16 mouse cellular contexts compared by ENCODE assay signal in the genomic region with DNA sequence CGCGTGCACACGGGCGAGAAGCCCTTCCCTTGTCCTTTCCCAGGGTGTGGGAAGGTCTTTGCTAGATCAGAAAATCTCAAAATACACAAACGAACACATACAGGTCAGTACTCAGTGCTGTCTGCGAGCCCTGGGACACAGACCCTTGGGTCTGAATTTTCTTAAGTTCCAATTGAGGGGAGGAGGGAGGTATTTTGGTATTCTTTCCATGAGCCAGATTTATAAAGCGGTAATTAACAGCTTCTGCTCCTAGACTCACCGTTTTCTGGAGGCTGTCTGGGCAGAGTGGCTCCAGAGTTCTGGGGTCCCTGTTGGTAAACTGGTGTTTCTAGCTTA. TPM values are rescaled to one million over a fixed set of nuclear protein-coding genes. Genes with fewer than 3 reads are reported as not detected.
DNase-seq lines count a peak whose midpoint lies in the region; ATAC-seq and TF ChIP-seq lines count a peak whose summit lies in the region.
"Had no signal": no experiment of that assay in that cellular context is flagged by ENCODE, and none has a peak within 500 bp of the region (broad histone marks: within the 10 kb centered on the region; RNA-seq: fewer than 3 reads in every experiment).

No protein-coding gene starts in this region.

- H3K9ac ChIP-seq in forebrain, embryonic 13.5 days = peak overlapping the region; percentile 69
- H3K9ac ChIP-seq in hindbrain, embryonic 16.5 days (ENCODE audit: low read depth, low read length) = peak overlapping the region; percentile 63
- H3K9ac ChIP-seq in neural tube, embryonic 13.5 days = peak overlapping the region; percentile 82
- H3K9ac ChIP-seq: liver, embryonic 13.5 days had no signal

- peak overlapping the region; percentile 69 for H3K4me2 ChIP-seq in forebrain, embryonic 13.5 days
- H3K4me2 ChIP-seq in hindbrain, embryonic 16.5 days (ENCODE audit: low read length) = peak overlapping the region; percentile 71
- H3K4me2 ChIP-seq in neural tube, embryonic 13.5 days = peak overlapping the region; percentile 75
- H3K4me2 ChIP-seq: liver, embryonic 13.5 days had no signal

- H3K9me3 ChIP-seq in forebrain, embryonic 13.5 days (replicated peaks) = no peaks in the 10 kb centered on the region
- no peaks in the 10 kb centered on the region for H3K9me3 ChIP-seq in hindbrain, embryonic 16.5 days (ENCODE audit: control insufficient read depth, low read length)
- H3K9me3 ChIP-seq in neural tube, embryonic 13.5 days = no peaks in the 10 kb centered on the region
- H3K9me3 ChIP-seq: liver, embryonic 13.5 days had no signal

- no peaks in the 10 kb centered on the region for H3K36me3 ChIP-seq in forebrain, embryonic 13.5 days (ENCODE audit: poor library complexity, severe bottlenecking)
- no peaks in the 10 kb centered on the region for H3K36me3 ChIP-seq in hindbrain, embryonic 16.5 days (ENCODE audit: control insufficient read depth, insufficient read depth, low read length)
- H3K36me3 ChIP-seq in neural tube, embryonic 13.5 days = no peaks in the 10 kb centered on the region
- H3K36me3 ChIP-seq: liver, embryonic 13.5 days had no signal

- 3% methylated on average over 8 of the region's 8 CpGs for WGBS in cerebellum, adult 2 months
- WGBS in forebrain, embryonic 13.5 days = 5% methylated on average over 8 of the region's 8 CpGs
- WGBS in hindbrain, embryonic 16.5 days = 3% methylated on average over 8 of the region's 8 CpGs
- 0% methylated on average over 8 of the region's 8 CpGs for WGBS in neural tube, embryonic 13.5 days

- no peak for TF ChIP-seq POLR2A in cerebellum, adult 2 months (IDR thresholded peaks at IDR 0.05; ENCODE audit: borderline replicate concordance, insufficient read depth, low read length)

- no peaks in the 10 kb centered on the region for H3K27me3 ChIP-seq in cerebellum, adult 2 months (ENCODE audit: control insufficient read depth, insufficient read depth, low read length)
- peaks cover 94% of the 10 kb centered on the region for H3K27me3 ChIP-seq in forebrain, embryonic 13.5 days
- H3K27me3 ChIP-seq in hindbrain, embryonic 16.5 days (replicated peaks; ENCODE audit: control insufficient read depth, insufficient read depth, low read length) = peaks cover 12% of the 10 kb centered on the region
- H3K27me3 ChIP-seq in neural tube, embryonic 13.5 days = peaks cover 86% of the 10 kb centered on the region

- no peak for DNase-seq in cerebellum, adult 2 months
- no peak for DNase-seq in cerebellum, adult 9-11 months
- DNase-seq in heart, adult 18-20 months = no peak
- DNase-seq in right cerebral cortex, postnatal 4 days = no peak
- DNase-seq in heart, adult 8-10 months (ENCODE audit: low spot score) = no peak
- DNase-seq: adrenal gland, adult 8-10 months; heart, postnatal 10 days; kidney, adult 2 months; liver, embryonic 13.5 days; lung, postnatal 14 days; spleen, adult 18-20 months had no signal

- H3K4me3 ChIP-seq in cerebellum, adult 2 months (replicated peaks; ENCODE audit: insufficient read depth, low read depth, low read length) = peak overlapping the region; percentile 83
- H3K4me3 ChIP-seq in forebrain, embryonic 13.5 days = peak overlapping the region; percentile 50
- H3K4me3 ChIP-seq in hindbrain, embryonic 16.5 days (ENCODE audit: low read length) = peak overlapping the region; percentile 34
- H3K4me3 ChIP-seq in neural tube, embryonic 13.5 days = peak overlapping the region; percentile 51
- H3K4me3 ChIP-seq: liver, embryonic 13.5 days had no signal

- no peak for ATAC-seq in forebrain, embryonic 13.5 days
- ATAC-seq in hindbrain, embryonic 16.5 days = no peak
- no peak for ATAC-seq in neural tube, embryonic 13.5 days (ENCODE audit: low read depth)
- ATAC-seq: Patski had no signal

- H3K27ac ChIP-seq in cerebellum, adult 2 months (ENCODE audit: insufficient read depth, low read length) = peak overlapping the region; percentile 94
- H3K27ac ChIP-seq in forebrain, embryonic 13.5 days = peak overlapping the region; percentile 94
- peak overlapping the region; percentile 86 for H3K27ac ChIP-seq in hindbrain, embryonic 16.5 days (ENCODE audit: low read depth, low read length)
- peak overlapping the region; percentile 98 for H3K27ac ChIP-seq in neural tube, embryonic 13.5 days (replicated peaks)
- H3K27ac ChIP-seq: liver, embryonic 13.5 days had no signal

- peaks cover 15% of the 10 kb centered on the region for H3K4me1 ChIP-seq in cerebellum, adult 2 months (ENCODE audit: control insufficient read depth, insufficient read depth, low read length)
- H3K4me1 ChIP-seq in forebrain, embryonic 13.5 days = peaks cover 33% of the 10 kb centered on the region
- peaks cover 6% of the 10 kb centered on the region for H3K4me1 ChIP-seq in hindbrain, embryonic 16.5 days (ENCODE audit: control insufficient read depth, insufficient read depth, low read depth, low read length)
- peaks cover 38% of the 10 kb centered on the region for H3K4me1 ChIP-seq in neural tube, embryonic 13.5 days (replicated peaks)
- H3K4me1 ChIP-seq: liver, embryonic 13.5 days had no signal

- TF ChIP-seq CTCF in cerebellum, adult 2 months (IDR thresholded peaks at IDR 0.05; ENCODE audit: borderline replicate concordance, insufficient read depth, low read depth, low read length) = no peak

RNA-seq across cellular contexts. Expression of gene Zic1, which starts 13.7 kb away (rescaled TPM):
- polyA plus RNA-seq in cerebellum, adult 2 months (2012; rRNA removed) = 1,121 and 1,289 TPM in 2 replicates
- 10.8 and 15.1 TPM in 2 replicates for polyA plus RNA-seq in forebrain, embryonic 13.5 days (2015; fragmentation: Nextera tagmentation; extraction: Ambion mirVana)
- polyA plus RNA-seq in hindbrain, embryonic 16.5 days (2015; fragmentation: Nextera tagmentation; extraction: Ambion mirVana) = 11.4 and 14.6 TPM in 2 replicates
- polyA plus RNA-seq in neural tube, embryonic 13.5 days (2015; fragmentation: Nextera tagmentation; extraction: Ambion mirVana) = 16.5 and 19.9 TPM in 2 replicates
- not detected for total RNA-seq in heart, adult 18-20 months (2021)
- total RNA-seq in heart, adult 8-10 months (2022) = under 1 TPM in 1 of 4 experiments, not detected in 3; 0.06 TPM
- polyA plus RNA-seq: kidney, adult 2 months; large intestine, adult 2 months; Patski had no signal

RNA-seq across cellular contexts. Expression of gene Zic4, which starts 17.1 kb away (rescaled TPM):
- 37.4 and 45.3 TPM in 2 replicates for polyA plus RNA-seq in cerebellum, adult 2 months (2012; rRNA removed)
- polyA plus RNA-seq in forebrain, embryonic 13.5 days (2015; fragmentation: Nextera tagmentation; extraction: Ambion mirVana) = 48.4 and 62.0 TPM in 2 replicates
- 62.4 and 67.4 TPM in 2 replicates for polyA plus RNA-seq in hindbrain, embryonic 16.5 days (2015; fragmentation: Nextera tagmentation; extraction: Ambion mirVana)
- polyA plus RNA-seq in neural tube, embryonic 13.5 days (2015; fragmentation: Nextera tagmentation; extraction: Ambion mirVana) = 43.0 and 51.6 TPM in 2 replicates
- total RNA-seq in heart, adult 18-20 months (2021) = not detected
- total RNA-seq in heart, adult 8-10 months (2022) = not detected
- total RNA-seq: adrenal gland, adult 8-10 months; heart, postnatal 10 days had no signal
- polyA plus RNA-seq: kidney, adult 2 months; large intestine, adult 2 months; liver, embryonic 13.5 days; Patski had no signal

Comparison
In these comparisons a context has a peak if more than half of its experiments do, and no peak if none do; other contexts are left out.
1. RNA of gene Zic1, which starts 13.7 kb away (polyA plus RNA-seq): 1,121 to 1,289 TPM in cerebellum, adult 2 months; 16.5 to 19.9 TPM in neural tube, embryonic 13.5 days, 10.8 to 15.1 TPM in forebrain, embryonic 13.5 days and 11.4 to 14.6 TPM in hindbrain, embryonic 16.5 days; every median in the first group is over 10 times any median in the second.
2. Peak in every context shown above with its lines, with median percentiles within 50 percentile points of each other: H3K27ac ChIP-seq, H3K4me3 ChIP-seq, H3K4me2 ChIP-seq and H3K9ac ChIP-seq.